Mouse (Mus musculus): Measurements from ENCODE around the gene Olfr601. TPM values are rescaled to one million over a fixed set of nuclear protein-coding genes. Genes with fewer than 3 reads are reported as not detected.
"Not testable (repeated sequence)": the region's sequence is repeated elsewhere in the genome, so short reads cannot be mapped to it uniquely, and the experiment has no call there.

Olfr601 gene
- not detected for polyA plus RNA-seq (2017; shearing (Covaris generic))

- ATAC-seq = no peak
These were observed at the start of gene Olfr601 for GRCm38 (mm10) chr7:103362555-103362954. Olfr601 (minus strand) TSS chr7:103362655.

GRCm38 (mm10) chr7:103406521-103407055 lies 44.1 kb upstream of the Olfr601 start:
- ATAC-seq = not testable (repeated sequence)

GRCm38 (mm10) chr7:103398981-103399380 lies 36.5 kb upstream of the Olfr601 start:
- ATAC-seq = no peak

GRCm38 (mm10) chr7:103397758-103398157 lies 35.3 kb upstream of the Olfr601 start:
- ATAC-seq = no peak

GRCm38 (mm10) chr7:103386077-103386476 lies 23.6 kb upstream of the Olfr601 start, which contains the start of gene Olfr603:
Olfr603 (minus strand) TSS chr7:103386177.
- no peak for ATAC-seq

- ATAC-seq = no peak
These were observed 12.9 kb downstream of the Olfr601 start, which contains the start of gene Olfr600 for GRCm38 (mm10) chr7:103349569-103349968. Olfr600 (minus strand) TSS chr7:103349669.

GRCm38 (mm10) chr7:103335617-103336016 lies 26.8 kb downstream of the Olfr601 start, which contains the start of gene Olfr599:
Olfr599 (plus strand) TSS chr7:103335917.
- ATAC-seq = no peak

GRCm38 (mm10) chr7:103323268-103323667 lies 39.2 kb downstream of the Olfr601 start, which contains the start of gene Olfr598:
Olfr598 (plus strand) TSS chr7:103323568.
- no peak for ATAC-seq

GRCm38 (mm10) chr7:103316015-103316414 lies 46.4 kb downstream of the Olfr601 start, which contains the start of gene Olfr597:
Olfr597 (plus strand) TSS chr7:103316315.
- not testable (repeated sequence) for ATAC-seq

Other genes with a start within 250 kb of the Olfr601 start
- gene Olfr586, start 237.0 kb downstream of the Olfr601 start, polyA plus RNA-seq (2017; shearing (Covaris generic)) = not detected
- under 1 TPM in 1 of 2 experiments, not detected in 1; 0.07 TPM for gene Olfr588-ps1, start 221.8 kb downstream of the Olfr601 start, polyA plus RNA-seq (2017; shearing (Covaris generic))
- not detected for gene Olfr589, start 206.3 kb downstream of the Olfr601 start, polyA plus RNA-seq (2017; shearing (Covaris generic))
- gene Olfr591, start 184.3 kb downstream of the Olfr601 start, polyA plus RNA-seq (2017; shearing (Covaris generic)) = under 1 TPM in 1 of 2 experiments, not detected in 1; 0.09 TPM
- not detected for gene Olfr592, start 177.9 kb downstream of the Olfr601 start, polyA plus RNA-seq (2017; shearing (Covaris generic))
- not detected for gene Olfr593, start 150.8 kb downstream of the Olfr601 start, polyA plus RNA-seq (2017; shearing (Covaris generic))
- gene Olfr594, start 145.7 kb downstream of the Olfr601 start, polyA plus RNA-seq (2017; shearing (Covaris generic)) = not detected
- not detected for gene Usp17ld, start 110.2 kb downstream of the Olfr601 start, polyA plus RNA-seq (2017; shearing (Covaris generic))
- not detected for gene Olfr596, start 57.0 kb downstream of the Olfr601 start, polyA plus RNA-seq (2017; shearing (Covaris generic))
- gene Olfr597, start 46.3 kb downstream of the Olfr601 start, polyA plus RNA-seq (2017; shearing (Covaris generic)) = under 1 TPM in 1 of 2 experiments, not detected in 1; 0.12 TPM
- not detected for gene Olfr598, start 39.1 kb downstream of the Olfr601 start, polyA plus RNA-seq (2017; shearing (Covaris generic))
- gene Olfr599, start 26.7 kb downstream of the Olfr601 start, polyA plus RNA-seq (2017; shearing (Covaris generic)) = not detected
- gene Olfr600, start 13.0 kb downstream of the Olfr601 start, polyA plus RNA-seq (2017; shearing (Covaris generic)) = not detected
- gene Olfr603, start 23.5 kb upstream of the Olfr601 start, polyA plus RNA-seq (2017; shearing (Covaris generic)) = not detected
- gene Usp17lc, start 52.4 kb upstream of the Olfr601 start, polyA plus RNA-seq (2017; shearing (Covaris generic)) = not detected
- not detected for gene Olfr605, start 82.8 kb upstream of the Olfr601 start, polyA plus RNA-seq (2017; shearing (Covaris generic))
- not detected for gene Olfr606, start 86.4 kb upstream of the Olfr601 start, polyA plus RNA-seq (2017; shearing (Covaris generic))
- gene Olfr607, start 101.5 kb upstream of the Olfr601 start, polyA plus RNA-seq (2017; shearing (Covaris generic)) = under 1 TPM in 1 of 2 experiments, not detected in 1; 0.08 TPM
- gene Olfr608, start 107.2 kb upstream of the Olfr601 start, polyA plus RNA-seq (2017; shearing (Covaris generic)) = not detected
- gene Olfr609, start 135.4 kb upstream of the Olfr601 start, polyA plus RNA-seq (2017; shearing (Covaris generic)) = not detected
- gene Olfr610, start 149.5 kb upstream of the Olfr601 start, polyA plus RNA-seq (2017; shearing (Covaris generic)) = not detected
- gene Olfr611, start 158.2 kb upstream of the Olfr601 start, polyA plus RNA-seq (2017; shearing (Covaris generic)) = not detected
- gene Olfr612, start 180.1 kb upstream of the Olfr601 start, polyA plus RNA-seq (2017; shearing (Covaris generic)) = not detected
- gene Olfr613, start 185.4 kb upstream of the Olfr601 start, polyA plus RNA-seq (2017; shearing (Covaris generic)) = not detected
- gene Olfr615, start 193.4 kb upstream of the Olfr601 start, polyA plus RNA-seq (2017; shearing (Covaris generic)) = not detected
- gene Olfr616, start 206.5 kb upstream of the Olfr601 start, polyA plus RNA-seq (2017; shearing (Covaris generic)) = not detected
- not detected for gene Olfr617, start 210.4 kb upstream of the Olfr601 start, polyA plus RNA-seq (2017; shearing (Covaris generic))
- not detected for gene Olfr618, start 227.4 kb upstream of the Olfr601 start, polyA plus RNA-seq (2017; shearing (Covaris generic))
- gene Olfr619, start 237.9 kb upstream of the Olfr601 start, polyA plus RNA-seq (2017; shearing (Covaris generic)) = not detected
- gene Olfr620, start 249.9 kb upstream of the Olfr601 start, polyA plus RNA-seq (2017; shearing (Covaris generic)) = 1 to 10 TPM in 1 of 2 experiments, not detected in 1; 1.3 TPM

Data from activated CD4-positive, CD25-positive, alpha-beta regulatory T cell, adult 4 months (primary cell).